Mouse (Mus musculus) ES-E14 (cell line): ENCODE measurements around the gene Sel1l3.

Source experiments
- CHD2 ChIP-seq: IDR thresholded peaks from 2 replicates; pipeline ENCODE4 v1.6.1; 2014; ENCODE audit warnings: mild to moderate bottlenecking, low read depth, low read length, inconsistent platforms
- ZC3H11A ChIP-seq: IDR thresholded peaks from 2 replicates; pipeline ENCODE4 v1.6.1; 2012; ENCODE audit warnings: low read depth, mild to moderate bottlenecking, inconsistent platforms, low read length, borderline replicate concordance
- ZNF384 ChIP-seq: IDR thresholded peaks from 2 replicates; pipeline ENCODE4 v1.6.1; 2012; ENCODE audit warnings: low read depth, low read length, inconsistent platforms

DNA sequence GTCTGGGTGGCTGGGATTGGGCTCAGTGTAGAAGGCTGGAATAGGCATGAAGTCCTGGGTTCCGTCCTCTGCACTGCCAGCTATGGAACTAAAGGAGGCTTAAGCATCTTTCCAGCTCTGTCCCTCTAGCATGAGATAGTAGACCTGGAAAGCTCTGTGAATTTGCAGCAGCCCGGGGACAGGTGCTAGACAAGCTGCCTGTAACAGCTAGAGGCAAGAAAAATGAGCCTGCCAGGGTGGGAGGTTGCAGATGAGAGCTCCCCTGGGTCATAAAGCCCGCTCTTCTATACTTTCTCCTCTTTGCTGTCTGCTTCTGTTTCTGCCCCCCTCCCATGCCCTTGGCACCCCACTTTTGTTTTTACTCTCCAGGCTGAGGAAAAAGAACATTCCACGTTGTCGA is 46.2 kb upstream of the Sel1l3 start:
- TF ChIP-seq ZC3H11A: no peak
- no peak for TF ChIP-seq CHD2
- no peak for TF ChIP-seq ZNF384
